Mouse (Mus musculus): ENCODE data around the gene Tceal8.

Gene Tceal8

GRCm38 (mm10) chrX:136127744-136128064, 44.4 kb downstream of the Tceal8 start:
- no peak for DNase-seq (ENCODE audit: low read depth)

- no peak for DNase-seq (ENCODE audit: low read depth)
These were observed 45.0 kb downstream of the Tceal8 start for GRCm38 (mm10) chrX:136127038-136127743.

Data from fibroblast of lung, adult 2 months (primary cell).